Mouse (Mus musculus) lung, embryonic 15.5 days (tissue): Measurements from ENCODE around the gene H2-D1. TPM values are rescaled to one million over a fixed set of nuclear protein-coding genes. Genes with fewer than 3 reads are reported as not detected.

Source experiments
- ATAC-seq: fragments of 200-750 bp; cut with Nextera tagmentation; 2 replicates; pipeline ENCODE4 v1.8.0; 2017; ENCODE audit warnings: moderate number of reproducible peaks, borderline replicate concordance; ENCODE audit not compliant: low FRiP score, low TSS enrichment; ENCODE audit errors: extremely low read depth
- H3K27ac ChIP-seq: fragments of 300-500 bp; sonication (generic); 2 replicates; pipeline ENCODE4 v1.5.1; 2015; ENCODE audit warnings: moderate library complexity, mild to moderate bottlenecking, inconsistent platforms
- H3K27me3 ChIP-seq: fragments of 300-500 bp; sonication (generic); 2 replicates; pipeline ENCODE4 v1.6.1; 2015; ENCODE audit warnings: inconsistent platforms
- H3K36me3 ChIP-seq: fragments of 300-500 bp; sonication (generic); 2 replicates; pipeline ENCODE4 v1.6.1; 2015; ENCODE audit warnings: inconsistent platforms
- H3K4me1 ChIP-seq: fragments of 300-500 bp; sonication (generic); 2 replicates; pipeline ENCODE4 v1.6.1; 2015; ENCODE audit warnings: inconsistent platforms
- H3K4me2 ChIP-seq: fragments of 300-500 bp; sonication (generic); 2 replicates; pipeline ENCODE4 v1.6.1; 2015; ENCODE audit warnings: inconsistent platforms, mild to moderate bottlenecking, moderate library complexity
- H3K4me3 ChIP-seq: fragments of 300-500 bp; sonication (generic); 2 replicates; pipeline ENCODE4 v1.5.1; 2015; ENCODE audit warnings: mild to moderate bottlenecking, inconsistent platforms
- H3K9ac ChIP-seq: fragments of 300-500 bp; sonication (generic); 2 replicates; pipeline ENCODE4 v1.6.1; 2015; ENCODE audit warnings: inconsistent platforms
- H3K9me3 ChIP-seq: fragments of 300-500 bp; sonication (generic); 2 replicates; pipeline ENCODE4 v1.6.1; 2016; ENCODE audit warnings: inconsistent platforms
- WGBS: fragments of 180-500 bp; shearing (Covaris S2); methylation state at CpG from one replicate; pipeline ENCODE4 v1.1.7; 2015; 5-methylcytosine and 5-hydroxymethylcytosine counted together
- polyA plus RNA-seq: library from polyadenylated mRNA; unstranded; fragments of >200 nt; fragmentation: Nextera tagmentation; extraction: Ambion mirVana; gene quantifications from 2 replicates; pipeline ENCODE4 v1.2.1, GENCODE M21; 2015

Gene H2-D1
- 114 and 138 TPM in 2 replicates for polyA plus RNA-seq

DNA sequence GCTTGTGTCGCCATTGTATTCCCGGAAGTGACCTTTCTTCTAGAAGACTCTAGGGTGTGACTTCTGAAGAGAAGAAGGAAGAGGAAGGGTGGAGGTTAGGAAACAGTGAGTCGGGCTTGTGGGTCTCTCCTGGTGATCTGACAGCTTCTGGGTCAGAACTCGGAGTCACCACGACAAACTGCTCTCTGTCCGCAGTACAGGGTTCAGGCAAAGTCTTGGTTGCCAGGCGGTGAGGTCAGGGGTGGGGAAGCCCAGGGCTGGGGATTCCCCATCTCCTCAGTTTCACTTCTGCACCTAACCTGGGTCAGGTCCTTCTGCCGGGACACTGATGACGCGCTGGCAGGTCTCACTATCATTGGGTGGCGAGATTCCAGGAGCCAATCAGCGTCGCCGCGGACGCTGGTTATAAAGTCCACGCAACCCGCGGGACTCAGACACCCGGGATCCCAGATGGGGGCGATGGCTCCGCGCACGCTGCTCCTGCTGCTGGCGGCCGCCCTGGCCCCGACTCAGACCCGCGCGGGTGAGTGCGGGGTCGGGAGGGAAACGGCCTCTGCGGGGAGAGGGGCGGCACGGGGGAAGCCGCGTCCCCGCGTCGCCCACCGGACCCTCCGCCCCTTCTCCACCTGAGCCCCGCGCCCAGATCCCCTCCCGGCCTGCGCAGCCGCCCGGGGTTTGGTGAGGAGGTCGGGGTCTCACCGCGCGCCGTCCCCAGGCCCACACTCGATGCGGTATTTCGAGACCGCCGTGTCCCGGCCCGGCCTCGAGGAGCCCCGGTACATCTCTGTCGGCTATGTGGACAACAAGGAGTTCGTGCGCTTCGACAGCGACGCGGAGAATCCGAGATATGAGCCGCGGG lies at the start of gene H2-D1:
TSS of gene H2-D1 (plus strand) at position 67 of the 859 bp plus-strand sequence.
- Histone ChIP-seq H3K9me3 (no peaks in the 10 kb centered on the region), H3K9ac (peak within 1 kb of the TSS; percentile 49), H3K4me1 (0 out of 2 replicates have a peak, but pooled peaks cover 5% of the 10 kb centered on the region), H3K27me3 (peaks cover 30% of the 10 kb centered on the region; the same call in 1 of the 2 replicates), H3K4me2 (peak within 1 kb of the TSS; percentile 98), H3K27ac (no peak within 1 kb of the TSS), H3K4me3 (peak within 1 kb of the TSS; percentile 67), H3K36me3 (no peaks in the 10 kb centered on the region)
- ATAC-seq = peak; percentile 84
- WGBS = 1% methylated on average over 73 of the region's 73 CpGs

DNA sequence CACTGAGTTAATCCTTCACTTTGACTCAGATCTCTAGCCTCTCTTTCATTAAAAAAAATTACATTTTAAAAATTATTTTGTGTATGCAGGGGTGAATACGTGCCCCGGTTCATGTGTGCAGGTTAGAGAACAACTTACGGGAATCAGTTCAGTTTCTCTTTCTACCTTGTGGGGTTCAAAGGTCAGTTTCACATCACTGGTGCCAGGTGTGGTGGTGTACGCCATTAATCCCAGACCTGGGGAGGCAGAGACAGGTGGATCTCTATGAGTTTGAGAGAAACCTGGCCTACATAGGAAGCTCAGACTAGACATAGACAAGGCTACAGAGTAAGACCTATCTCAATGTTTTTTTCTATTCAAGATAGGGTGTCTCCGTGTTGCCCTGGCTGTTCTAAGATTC lies 49.5 kb upstream of the H2-D1 start:
- no peaks in the 10 kb centered on the region for H3K27me3 ChIP-seq
- no peak overlapping the region for H3K4me3 ChIP-seq
- no peak for ATAC-seq
- H3K27ac ChIP-seq = no peak overlapping the region
- no peaks in the 10 kb centered on the region for H3K36me3 ChIP-seq
- H3K4me2 ChIP-seq = no peak overlapping the region
- H3K9me3 ChIP-seq = no peaks in the 10 kb centered on the region
- no peak overlapping the region for H3K9ac ChIP-seq
- 91% methylated on average over 5 of the region's 5 CpGs for WGBS
- H3K4me1 ChIP-seq = no peaks in the 10 kb centered on the region

DNA sequence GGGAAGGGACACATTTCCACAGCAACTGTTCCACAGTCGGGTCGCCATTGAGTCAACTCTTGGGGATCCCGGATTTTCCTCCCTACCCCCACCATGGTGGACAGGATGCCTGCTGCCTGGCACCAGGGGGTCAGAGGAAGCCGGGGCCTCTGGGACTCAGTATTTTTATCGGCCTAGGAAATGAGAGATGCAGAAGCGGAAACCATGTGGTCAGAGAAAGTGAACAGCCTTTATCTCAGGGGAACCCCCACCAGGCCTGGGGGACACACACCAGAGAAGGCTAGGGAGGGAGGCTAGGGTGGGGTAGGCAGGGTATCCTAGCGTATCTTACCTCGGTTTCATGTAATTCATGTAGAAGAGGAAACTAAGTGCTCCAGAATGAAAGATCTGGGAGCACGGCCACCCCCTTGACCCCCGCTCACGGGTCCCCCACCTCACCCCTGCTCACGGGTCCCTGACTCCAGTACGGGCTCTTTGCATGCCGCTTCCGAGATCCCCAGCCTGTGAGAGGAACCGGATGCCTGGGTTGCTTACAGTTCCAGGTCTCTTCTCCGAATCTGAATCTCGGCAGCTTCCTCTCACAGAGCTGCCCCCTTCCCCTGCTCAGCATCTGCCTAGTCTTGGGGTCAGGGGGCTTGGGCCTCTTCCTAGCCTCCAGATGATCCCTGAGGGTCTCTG lies 43.9 kb upstream of the H2-D1 start:
- H3K4me1 ChIP-seq = peaks cover 21% of the 10 kb centered on the region
- no peaks in the 10 kb centered on the region for H3K9me3 ChIP-seq
- no peak overlapping the region for H3K4me2 ChIP-seq
- H3K27ac ChIP-seq = peak overlapping the region; percentile 73
- no peak overlapping the region for H3K9ac ChIP-seq
- H3K4me3 ChIP-seq = no peak overlapping the region
- H3K36me3 ChIP-seq = peaks cover 14% of the 10 kb centered on the region
- ATAC-seq = peak; percentile 25; the same call in 1 of the 2 replicates
- WGBS = 68% methylated on average over 18 of the region's 18 CpGs
- no peaks in the 10 kb centered on the region for H3K27me3 ChIP-seq

DNA sequence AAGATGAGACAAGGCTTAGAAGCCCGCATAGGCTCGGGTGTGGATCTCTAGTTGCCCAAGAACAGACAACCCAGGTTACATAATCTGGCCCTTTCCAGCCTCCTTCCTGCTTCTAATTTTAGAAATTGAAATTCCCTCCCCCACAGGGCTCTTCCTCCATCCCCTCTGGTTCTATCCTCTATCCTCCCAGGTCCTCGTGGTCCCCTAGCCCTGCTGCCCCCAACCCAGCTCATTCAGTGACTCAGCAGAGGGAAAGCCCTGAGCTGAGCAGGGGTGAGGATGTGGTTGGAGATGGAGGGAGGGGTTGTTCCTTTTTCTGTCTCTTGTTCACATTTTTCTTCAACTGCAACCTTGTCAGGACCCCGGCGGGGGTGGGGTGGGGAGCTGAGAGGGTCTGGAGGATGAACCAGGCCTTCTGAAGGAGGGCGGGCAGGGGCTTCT lies 42.9 kb upstream of the H2-D1 start:
- WGBS = 76% methylated on average over 6 of the region's 6 CpGs
- peak overlapping the region; percentile 73 for H3K27ac ChIP-seq
- ATAC-seq = no peak

DNA sequence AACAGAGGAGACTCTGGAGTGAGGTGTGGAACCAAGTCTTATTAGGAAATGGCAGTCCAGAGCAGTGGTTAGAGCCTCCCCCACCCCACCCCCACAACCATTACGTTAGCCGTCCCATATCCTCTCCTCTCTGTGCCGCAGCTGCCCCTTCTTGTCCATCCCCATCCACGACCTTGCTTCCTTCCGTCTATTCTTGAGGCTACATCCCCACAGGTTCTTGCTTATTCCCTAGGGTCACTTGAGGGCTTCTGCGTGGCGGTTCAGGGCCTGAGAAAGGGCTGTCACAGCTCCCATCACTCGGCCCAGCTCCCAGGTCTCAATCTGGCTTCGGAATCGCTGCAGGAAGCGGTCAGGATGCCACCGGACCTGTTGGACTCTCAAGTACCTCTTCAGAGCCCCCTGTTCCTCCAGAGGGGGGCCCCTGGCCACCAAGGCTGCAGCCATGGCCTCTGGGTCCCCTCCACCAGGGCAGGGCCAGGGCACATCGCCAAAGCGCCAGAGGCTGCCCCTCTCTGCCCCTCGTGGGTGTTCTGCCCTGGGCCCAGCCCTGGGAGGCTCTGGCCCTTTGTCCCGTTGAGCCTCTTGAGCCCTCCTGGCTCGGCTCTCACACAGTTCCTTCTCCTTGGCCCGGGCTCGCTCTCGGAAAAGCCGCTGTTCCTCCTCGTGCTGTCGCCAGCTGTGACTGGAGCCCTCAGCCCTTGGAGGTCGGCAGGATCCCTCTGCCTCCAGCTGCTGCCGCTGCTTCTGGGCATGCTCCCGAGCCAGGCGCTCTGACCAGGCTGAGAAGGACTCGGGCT lies 42.2 kb upstream of the H2-D1 start, which contains the start of gene Gm16181:
TSS of gene Gm16181 (plus strand) at position 679 of the 797 bp plus-strand sequence.
- 62% methylated on average over 28 of the region's 28 CpGs for WGBS
- peak within 1 kb of the TSS; percentile 78 for H3K27ac ChIP-seq
- ATAC-seq = peak; percentile 48; the same call in 1 of the 2 replicates

More for the DNA sequence above, 42.9 kb upstream of the H2-D1 start:
- Histone ChIP-seq H3K4me2 (no peak overlapping the region), H3K9me3 (no peaks in the 10 kb centered on the region), H3K4me1 (peaks cover 21% of the 10 kb centered on the region), H3K4me3 (no peak overlapping the region), H3K36me3 (peaks cover 20% of the 10 kb centered on the region), H3K9ac (no peak overlapping the region), H3K27me3 (no peaks in the 10 kb centered on the region)

DNA sequence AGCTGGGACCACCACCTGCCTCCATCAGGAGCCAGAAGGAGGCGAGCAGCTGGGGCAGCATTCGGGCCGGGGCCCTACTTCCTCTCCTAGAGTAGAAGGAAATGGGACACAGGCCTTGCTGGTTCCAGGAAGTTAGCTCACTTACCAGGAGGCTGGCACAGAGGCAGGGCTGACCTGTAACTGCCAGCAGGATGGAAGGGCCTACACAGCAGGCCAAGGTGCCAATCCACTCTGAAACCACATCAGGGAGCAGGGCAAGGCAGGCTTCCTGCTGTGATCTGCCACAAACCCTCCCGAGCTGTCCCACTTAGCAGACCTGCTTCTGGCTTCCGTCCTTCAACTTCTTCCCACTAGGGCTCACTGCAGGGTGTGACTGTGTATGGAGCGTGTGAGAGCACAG lies 40.2 kb upstream of the H2-D1 start:
- H3K27me3 ChIP-seq = no peaks in the 10 kb centered on the region
- WGBS = 57% methylated on average over 6 of the region's 6 CpGs
- no peak overlapping the region for H3K4me2 ChIP-seq
- ATAC-seq = no peak
- H3K9ac ChIP-seq = no peak overlapping the region
- H3K9me3 ChIP-seq = no peaks in the 10 kb centered on the region
- H3K36me3 ChIP-seq = peaks cover 35% of the 10 kb centered on the region
- peak overlapping the region; percentile 58 for H3K27ac ChIP-seq
- H3K4me3 ChIP-seq = no peak overlapping the region
- H3K4me1 ChIP-seq = peaks cover 21% of the 10 kb centered on the region

More for the DNA sequence above, 42.2 kb upstream of the H2-D1 start, which contains the start of gene Gm16181:
- Histone ChIP-seq H3K9ac (no peak within 1 kb of the TSS), H3K27me3 (no peaks in the 10 kb centered on the region), H3K9me3 (no peaks in the 10 kb centered on the region), H3K4me2 (no peak within 1 kb of the TSS), H3K4me3 (no peak within 1 kb of the TSS), H3K36me3 (peaks cover 25% of the 10 kb centered on the region), H3K4me1 (peaks cover 21% of the 10 kb centered on the region)

DNA sequence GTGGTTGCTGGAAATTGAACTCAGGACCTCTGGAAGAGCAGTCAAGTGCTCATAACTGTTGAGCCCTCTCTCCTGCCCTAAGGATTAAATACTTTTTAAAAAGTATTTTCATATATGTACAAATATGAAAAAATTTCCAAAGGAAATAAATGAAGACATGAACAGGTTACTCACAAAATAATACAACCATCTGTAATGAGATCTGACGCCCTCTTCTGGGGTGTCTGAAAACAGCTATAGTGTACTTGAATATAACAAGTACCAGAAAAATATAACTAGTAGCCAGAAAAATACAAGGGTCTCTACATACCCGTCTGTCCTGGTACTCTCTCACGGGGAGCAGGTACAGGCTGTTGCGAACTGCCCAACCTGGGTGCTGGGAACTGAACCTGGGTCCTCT lies 37.9 kb upstream of the H2-D1 start:
- Histone ChIP-seq H3K9me3 (no peaks in the 10 kb centered on the region), H3K9ac (no peak overlapping the region), H3K4me2 (no peak overlapping the region), H3K27me3 (no peaks in the 10 kb centered on the region), H3K4me3 (no peak overlapping the region), H3K27ac (no peak overlapping the region), H3K4me1 (peaks cover 14% of the 10 kb centered on the region), H3K36me3 (peaks cover 49% of the 10 kb centered on the region)
- ATAC-seq = no peak
- WGBS = 92% methylated on average over 4 of the region's 4 CpGs

DNA sequence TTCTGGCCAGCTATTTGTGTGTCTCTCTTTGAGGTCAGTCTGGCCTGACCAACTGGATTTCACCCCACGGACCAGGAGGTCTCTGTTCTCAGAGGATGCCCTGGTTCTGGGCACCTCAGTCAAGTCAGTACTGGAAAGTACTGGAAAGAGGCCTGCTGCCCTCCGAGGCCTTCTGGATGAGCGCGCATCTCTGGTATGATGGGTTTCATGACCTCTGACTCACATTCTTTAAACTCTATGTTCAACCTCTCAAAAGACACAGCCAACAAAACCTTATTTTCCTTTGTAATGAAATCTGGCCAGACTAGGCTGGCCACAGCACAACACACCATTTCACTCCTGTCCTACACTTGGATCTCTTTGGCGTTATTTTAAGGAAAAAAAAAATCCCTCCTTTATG lies 37.1 kb upstream of the H2-D1 start:
- peaks cover 49% of the 10 kb centered on the region for H3K36me3 ChIP-seq
- no peak for ATAC-seq
- H3K9me3 ChIP-seq = no peaks in the 10 kb centered on the region

DNA sequence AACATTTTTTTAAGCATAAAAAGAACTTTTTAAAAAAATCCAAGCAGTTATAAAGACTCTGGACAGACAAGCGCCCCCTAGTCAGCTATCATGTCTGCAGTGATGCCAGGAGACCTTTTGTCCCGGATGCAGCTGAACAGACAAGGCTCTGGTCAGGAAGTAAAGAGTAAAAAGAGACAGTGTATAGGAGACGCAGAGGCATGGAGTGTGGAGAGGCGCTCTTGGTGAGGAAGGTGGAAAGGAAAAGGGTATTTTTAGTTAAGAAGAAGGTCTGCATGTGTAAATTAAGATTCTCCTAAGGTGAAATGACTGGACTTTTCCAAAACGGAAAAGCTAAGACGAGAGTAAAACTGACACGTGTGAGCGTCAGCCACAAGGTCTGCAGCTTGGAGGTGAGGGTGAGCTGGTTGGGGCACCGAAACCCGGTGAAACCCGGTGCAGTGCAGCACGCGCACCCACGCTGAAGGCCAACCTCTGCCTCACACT lies 35.9 kb upstream of the H2-D1 start:
- Histone ChIP-seq H3K36me3 (peaks cover 56% of the 10 kb centered on the region), H3K9me3 (no peaks in the 10 kb centered on the region), H3K4me1 (no peaks in the 10 kb centered on the region), H3K9ac (no peak overlapping the region), H3K4me3 (no peak overlapping the region), H3K4me2 (no peak overlapping the region), H3K27me3 (no peaks in the 10 kb centered on the region), H3K27ac (no peak overlapping the region)
- ATAC-seq = no peak
- 77% methylated on average over 14 of the region's 14 CpGs for WGBS

More for the DNA sequence above, 37.1 kb upstream of the H2-D1 start:
- Histone ChIP-seq H3K27me3 (no peaks in the 10 kb centered on the region), H3K27ac (no peak overlapping the region), H3K4me2 (no peak overlapping the region), H3K4me1 (peaks cover 6% of the 10 kb centered on the region), H3K4me3 (no peak overlapping the region), H3K9ac (no peak overlapping the region)
- WGBS = 91% methylated on average over 5 of the region's 5 CpGs

DNA sequence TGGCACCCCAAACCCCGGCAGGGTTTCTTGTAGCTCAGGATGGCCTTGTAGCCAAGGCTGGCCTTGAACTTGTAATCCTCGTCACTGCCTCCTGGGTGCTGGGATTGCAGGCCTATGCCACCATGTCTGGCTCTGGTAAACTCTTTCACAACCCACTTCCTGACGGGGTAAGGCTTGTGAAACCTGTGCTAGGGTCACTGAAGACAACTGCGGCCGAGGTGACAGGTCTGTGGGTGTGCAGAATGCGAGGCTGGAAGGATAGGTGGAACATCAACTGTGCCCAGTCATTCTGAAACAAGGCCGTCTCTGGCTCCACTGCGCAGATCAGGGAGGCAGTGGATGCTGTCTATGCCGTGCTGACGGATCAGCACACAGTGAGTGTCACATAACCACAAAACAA lies 31.5 kb upstream of the H2-D1 start:
- no peak for ATAC-seq
- Histone ChIP-seq H3K9ac (no peak overlapping the region), H3K27me3 (no peaks in the 10 kb centered on the region), H3K4me1 (peaks cover 28% of the 10 kb centered on the region), H3K9me3 (no peaks in the 10 kb centered on the region), H3K36me3 (peaks cover 45% of the 10 kb centered on the region), H3K27ac (no peak overlapping the region), H3K4me2 (no peak overlapping the region), H3K4me3 (no peak overlapping the region)
- 88% methylated on average over 10 of the region's 10 CpGs for WGBS

DNA sequence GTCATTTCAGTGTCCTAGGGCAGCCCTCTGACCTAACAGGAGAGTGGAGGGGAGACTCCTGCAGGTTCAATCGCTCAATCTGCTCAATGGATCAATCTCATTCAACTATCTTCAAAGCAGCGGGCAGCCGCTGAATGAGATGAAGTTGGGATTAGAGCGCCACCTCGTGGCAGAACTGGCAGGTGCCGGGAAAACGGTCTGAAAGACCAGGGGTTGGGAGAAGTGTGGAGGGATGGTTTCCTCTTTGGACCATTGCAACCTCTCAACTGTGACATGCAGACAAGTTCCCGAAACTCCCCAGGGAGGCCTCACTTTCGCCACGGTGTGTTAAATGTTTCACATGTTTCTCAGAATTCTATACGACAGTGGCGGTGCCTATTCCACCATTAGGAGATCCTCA lies 30.5 kb upstream of the H2-D1 start:
- 16% methylated on average over 12 of the region's 12 CpGs for WGBS
- no peak overlapping the region for H3K4me2 ChIP-seq
- H3K27ac ChIP-seq = no peak overlapping the region
- no peaks in the 10 kb centered on the region for H3K9me3 ChIP-seq
- H3K27me3 ChIP-seq = no peaks in the 10 kb centered on the region
- peaks cover 38% of the 10 kb centered on the region for H3K36me3 ChIP-seq
- H3K4me1 ChIP-seq = peaks cover 35% of the 10 kb centered on the region
- no peak overlapping the region for H3K4me3 ChIP-seq
- no peak for ATAC-seq
- H3K9ac ChIP-seq = no peak overlapping the region
